Mouse (Mus musculus) embryonic fibroblast, embryonic 13.5 days (primary cell): ENCODE data around the gene Olfr9.

Experiments used
- CTCF ChIP-seq: IDR thresholded peaks from 2 replicates; pipeline ENCODE4 v1.5.1; 2011; ENCODE audit warnings: mild to moderate bottlenecking, control low read depth, low read length, moderate library complexity, borderline replicate concordance; ENCODE audit not compliant: insufficient read depth
- POLR2A ChIP-seq: IDR thresholded peaks from 2 replicates; pipeline ENCODE4 v1.6.1; 2011; ENCODE audit warnings: low read depth, mild to moderate bottlenecking, control low read depth, low read length, moderate library complexity

DNA sequence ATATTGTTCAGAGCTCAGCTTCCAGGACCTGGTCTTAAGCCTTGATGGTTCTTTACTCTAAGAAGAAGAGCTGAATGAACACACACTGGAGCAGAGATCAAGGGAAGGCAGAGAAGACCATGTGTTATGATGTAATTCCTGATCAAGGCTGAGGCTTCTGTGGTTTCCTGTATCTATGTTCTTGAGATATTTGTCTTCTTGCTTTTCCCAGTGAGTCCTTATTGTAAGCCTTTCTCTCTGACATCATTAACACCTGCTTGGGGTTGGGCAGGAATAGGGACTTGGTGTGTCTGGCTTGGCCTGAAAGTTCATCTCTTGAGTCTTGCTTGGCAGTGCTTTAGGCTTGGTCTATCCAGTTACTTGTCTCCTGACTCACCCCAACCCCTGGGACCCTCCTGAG, 1.8 kb downstream of the Olfr9 start:
- no peak for TF ChIP-seq CTCF
- TF ChIP-seq POLR2A = no peak
